Mouse (Mus musculus): ENCODE results near the gene Clec2l.

- TF ChIP-seq CTCF (IDR thresholded peaks at IDR 0.05) (no peak), POLR2A (IDR thresholded peaks at IDR 0.05; ENCODE audit: insufficient read depth, low read depth, low read length) (no peak)
These were observed 26.0 kb downstream of the Clec2l start for GRCm38 (mm10) chr6:38688841-38689240.
